Mouse (Mus musculus) brain, embryonic 14.5 days (tissue): ENCODE measurements at regions not wholly inside any gene's neighbourhood (a gene's known extent, or its start where the extent isn't known, plus 50 kb on each side); places are given as distances from the start of the nearest gene placed in this dataset.

Experiments used
- CTCF ChIP-seq: fragments of 200-500 bp; IDR thresholded peaks from 2 replicates; pipeline ENCODE4 v1.5.1; 2012; ENCODE audit warnings: inconsistent platforms, mild to moderate bottlenecking, moderate library complexity, borderline replicate concordance; ENCODE audit not compliant: insufficient read depth, insufficient read length; ENCODE audit errors: extremely low read depth
- POLR2A ChIP-seq: fragments of 200-500 bp; IDR thresholded peaks from 2 replicates; pipeline ENCODE4 v1.6.1; 2012; ENCODE audit warnings: mild to moderate bottlenecking, inconsistent platforms, borderline replicate concordance; ENCODE audit not compliant: poor library complexity, insufficient read depth, insufficient read length, severe bottlenecking; ENCODE audit errors: extremely low read depth

- TF ChIP-seq CTCF (no peak), POLR2A (no peak)
Observed at GRCm38 (mm10) chr9:112358711-112359298, 123.1 kb upstream of the Arpp21 start.
